Mouse (Mus musculus): ENCODE results near the gene Cnr2.

DNA sequence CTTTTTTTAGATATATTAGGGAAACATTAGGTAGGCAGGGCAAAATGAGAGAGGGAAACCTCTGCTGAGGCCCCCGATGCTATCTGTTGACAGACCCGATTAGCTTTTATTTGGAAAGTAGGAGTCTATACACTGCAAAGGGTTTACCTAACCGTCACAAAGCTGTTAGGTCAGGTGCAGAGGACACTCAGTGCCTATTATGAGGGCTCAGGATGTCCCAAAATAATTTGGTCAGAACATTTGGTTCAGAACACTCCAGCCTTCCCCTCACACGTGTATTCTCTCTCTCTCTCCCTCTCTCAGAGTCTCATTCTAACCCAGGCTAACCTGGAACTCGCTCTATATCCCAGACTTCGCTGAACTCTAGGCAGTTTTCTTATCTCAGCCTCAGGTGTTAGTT lies 13.2 kb upstream of the Cnr2 start:
- TF ChIP-seq POLR2A (IDR thresholded peaks at IDR 0.05; ENCODE audit: low read depth, low read length) = no peak
- no peak for TF ChIP-seq CTCF (IDR thresholded peaks at IDR 0.05; ENCODE audit: extremely low read depth, insufficient read depth, insufficient read length, insufficient replicate concordance)
